Mouse (Mus musculus): ENCODE measurements around the gene Aspscr1.

- TF ChIP-seq CTCF (IDR thresholded peaks at IDR 0.05; ENCODE audit: borderline replicate concordance, control insufficient read depth, extremely low read depth, insufficient read depth, low read length, poor library complexity), result no peak
- no peak for TF ChIP-seq POLR2A (IDR thresholded peaks at IDR 0.05; ENCODE audit: control insufficient read depth, extremely low read depth, insufficient read depth, low read length, poor library complexity)
These were observed 885 bp downstream of the Aspscr1 start for GRCm38 (mm10) chr11:120673594-120674122.

Measured in thymus, adult 2 months (tissue).